Mouse (Mus musculus) lung, postnatal 0 days (tissue): ENCODE measurements around the gene Gsg1l2.

Source experiments
- CTCF ChIP-seq: IDR thresholded peaks from 2 replicates; pipeline ENCODE4 v1.5.1; 2016; ENCODE audit warnings: antibody characterized with exemption, mild to moderate bottlenecking
- EP300 ChIP-seq: IDR thresholded peaks from 2 replicates; pipeline ENCODE4 v1.6.1; 2016; ENCODE audit warnings: antibody characterized with exemption, mild to moderate bottlenecking, control low read depth

- TF ChIP-seq CTCF = no peak
- no peak for TF ChIP-seq EP300
Observed at GRCm38 (mm10) chr11:67774379-67774778, at the start of gene Gsg1l2.
